Mouse (Mus musculus) right cerebral cortex, adult 18-20 months (tissue): ENCODE data around the gene Zfp605.
"Not testable (repeated sequence)": the region's sequence is repeated elsewhere in the genome, so short reads cannot be mapped to it uniquely, and the experiment has no call there.

ENCODE experiments used
- DNase-seq: peaks from one replicate; pipeline ENCODE4 v3.0.0; 2022; ENCODE audit warnings: mixed read lengths

Gene Zfp605

GRCm38 (mm10) chr5:110109991-110110441 lies at the start of gene Zfp605:
Zfp605 (plus strand) TSS chr5:110110092.
- DNase-seq: peak; percentile 93

GRCm38 (mm10) chr5:110072413-110072812 lies 37.5 kb upstream of the Zfp605 start, which contains the start of gene Gm17655:
Gm17655 (minus strand) TSS chr5:110072513.
- not testable (repeated sequence) for DNase-seq

- DNase-seq: no peak
These were observed 26.9 kb upstream of the Zfp605 start for GRCm38 (mm10) chr5:110082961-110083360.

GRCm38 (mm10) chr5:110086161-110086866 lies 23.6 kb upstream of the Zfp605 start:
- DNase-seq: no peak

GRCm38 (mm10) chr5:110091546-110091945 lies 18.3 kb upstream of the Zfp605 start:
- DNase-seq: no peak

- peak; percentile 92 for DNase-seq
These were observed 15.7 kb upstream of the Zfp605 start, which contains the start of gene Gm35315 for GRCm38 (mm10) chr5:110094030-110094846. Gm35315 (minus strand) TSS chr5:110094420.

GRCm38 (mm10) chr5:110094847-110095213 lies 15.1 kb upstream of the Zfp605 start:
- no peak for DNase-seq

GRCm38 (mm10) chr5:110098991-110099477 lies 10.9 kb upstream of the Zfp605 start:
- peak; percentile 51 for DNase-seq

GRCm38 (mm10) chr5:110099656-110100580 lies 10.0 kb upstream of the Zfp605 start, which contains the start of gene Plcxd1:
Plcxd1 (plus strand) TSS chr5:110099969.
- DNase-seq: no peak

- peak; percentile 28 for DNase-seq
These were observed 8.8 kb upstream of the Zfp605 start for GRCm38 (mm10) chr5:110100921-110101631.

- peak; percentile 83 for DNase-seq
These were observed 8.1 kb upstream of the Zfp605 start for GRCm38 (mm10) chr5:110101716-110102347.

GRCm38 (mm10) chr5:110102429-110102828 lies 7.5 kb upstream of the Zfp605 start:
- no peak for DNase-seq

GRCm38 (mm10) chr5:110102853-110103625 lies 6.9 kb upstream of the Zfp605 start:
- DNase-seq: peak; percentile 35

GRCm38 (mm10) chr5:110103901-110104615 lies 5.8 kb upstream of the Zfp605 start:
- DNase-seq: no peak

GRCm38 (mm10) chr5:110104616-110105380 lies 5.1 kb upstream of the Zfp605 start:
- DNase-seq: no peak

GRCm38 (mm10) chr5:110106140-110106871 lies 3.6 kb upstream of the Zfp605 start:
- DNase-seq: peak; percentile 21

GRCm38 (mm10) chr5:110106901-110107564 lies 2.9 kb upstream of the Zfp605 start:
- peak; percentile 29 for DNase-seq
